15 mouse cellular contexts compared by ENCODE assay signal in genomic region chr14:31759195-31759594, GRCm38 (mm10).
"Had no signal": no experiment of that assay in that cellular context is flagged by ENCODE, and none has a peak within 500 bp of the region (broad histone marks: within the 10 kb centered on the region; RNA-seq: fewer than 3 reads in every experiment).

No protein-coding gene starts in this region.

- H3K4me1 ChIP-seq: neural tube, embryonic 13.5 days; neural tube, embryonic 15.5 days; stomach, embryonic 15.5 days had no signal

- H3K9ac ChIP-seq: neural tube, embryonic 13.5 days; neural tube, embryonic 15.5 days; stomach, embryonic 15.5 days had no signal

- H3K9me3 ChIP-seq: neural tube, embryonic 13.5 days; neural tube, embryonic 15.5 days; stomach, embryonic 15.5 days had no signal

- H3K36me3 ChIP-seq: stomach, embryonic 15.5 days had no signal

- DNase-seq: retina, postnatal 1 day; right cerebral cortex, adult 18-20 months; right cerebral cortex, postnatal 14 days; right cerebral cortex, postnatal 25 days; right cerebral cortex, postnatal 4 days; spleen, adult 18-20 months; thymus, adult 18-20 months; thymus, adult 2 months; thymus, postnatal 14 days; thymus, postnatal 36 days; thymus, postnatal 4 days had no signal

- H3K27ac ChIP-seq: neural tube, embryonic 13.5 days; neural tube, embryonic 15.5 days; stomach, embryonic 15.5 days; stomach, postnatal 0 days had no signal

- H3K27me3 ChIP-seq: neural tube, embryonic 13.5 days; neural tube, embryonic 15.5 days; stomach, embryonic 15.5 days had no signal

- H3K4me3 ChIP-seq: neural tube, embryonic 13.5 days; neural tube, embryonic 15.5 days; stomach, embryonic 15.5 days had no signal
